Mouse (Mus musculus): ENCODE results near the gene Ccdc162. TPM values are rescaled to one million over a fixed set of nuclear protein-coding genes. Genes with fewer than 3 reads are reported as not detected.

Gene Ccdc162
- total RNA-seq, 1 experiment, result 0.40 TPM

- no peak overlapping the region for H3K9ac ChIP-seq (ENCODE audit: insufficient read depth, low read depth, low read length, poor library complexity, severe bottlenecking)
- H3K4me1 ChIP-seq (ENCODE audit: control insufficient read depth in 2 of 2, insufficient read depth in 2 of 2, low read length in 2 of 2, poor library complexity in 1 of 2), result peaks cover 3 to 10% of the 10 kb centered on the region in 2 experiments; a peak in 2 of 4 replicates
- DNase-seq (ENCODE audit: low read depth, low spot score), result no peak
- 0 out of 2 replicates have a peak, but pooled peaks cover 2% of the 10 kb centered on the region for H3K36me3 ChIP-seq (ENCODE audit: control insufficient read depth, insufficient read depth, low read length, poor library complexity, severe bottlenecking)
- no peak overlapping the region for H3K4me3 ChIP-seq (ENCODE audit: insufficient read depth in 1 of 2, low read depth in 1 of 2, low read length in 2 of 2, poor library complexity in 1 of 2, severe bottlenecking in 1 of 2)
- H3K9me3 ChIP-seq (ENCODE audit: control insufficient read depth, insufficient read depth, low read depth, low read length), result no peaks in the 10 kb centered on the region
- no peak overlapping the region for H3K27ac ChIP-seq (ENCODE audit: insufficient read depth, low read depth, low read length, poor library complexity, severe bottlenecking)
- TF ChIP-seq CHD2 (IDR thresholded peaks at IDR 0.05; ENCODE audit: low read depth, low read length) (no peak), ZNF384 (IDR thresholded peaks at IDR 0.05; ENCODE audit: low read depth, low read length) (no peak), ZC3H11A (IDR thresholded peaks at IDR 0.05; ENCODE audit: borderline replicate concordance, low read depth, low read length) (no peak), HCFC1 (IDR thresholded peaks at IDR 0.05; ENCODE audit: borderline replicate concordance, insufficient read depth, low read length) (no peak), MAFK (IDR thresholded peaks at IDR 0.05; ENCODE audit: insufficient read depth, low read depth, low read length) (no peak)
- in situ Hi-C loops (cut with MboI; ENCODE audit: low sequenced_read_pairs in 2 of 2, unreplicated experiment in 2 of 2), result no loop called here
Observed at GRCm38 (mm10) chr10:41561701-41562395, 154.6 kb downstream of the Ccdc162 start.

GRCm38 (mm10) chr10:41558401-41558800 is 158.0 kb downstream of the Ccdc162 start:
- in situ Hi-C loops (cut with MboI; ENCODE audit: low sequenced_read_pairs in 2 of 2, unreplicated experiment in 2 of 2), result no loop called here
- Histone ChIP-seq H3K4me3 (ENCODE audit: insufficient read depth in 1 of 2, low read depth in 1 of 2, low read length in 2 of 2, poor library complexity in 1 of 2, severe bottlenecking in 1 of 2) (no peak overlapping the region), H3K9ac (ENCODE audit: insufficient read depth, low read depth, low read length, poor library complexity, severe bottlenecking) (no peak overlapping the region), H3K36me3 (ENCODE audit: control insufficient read depth, insufficient read depth, low read length, poor library complexity, severe bottlenecking) (0 out of 2 replicates have a peak, but pooled peaks cover 2% of the 10 kb centered on the region), H3K9me3 (ENCODE audit: control insufficient read depth, insufficient read depth, low read depth, low read length) (no peaks in the 10 kb centered on the region), H3K27ac (ENCODE audit: insufficient read depth, low read depth, low read length, poor library complexity, severe bottlenecking) (no peak overlapping the region), H3K4me1 (ENCODE audit: control insufficient read depth in 2 of 2, insufficient read depth in 2 of 2, low read length in 2 of 2, poor library complexity in 1 of 2) (no peaks in the 10 kb centered on the region; a peak in 1 of 4 replicates)
- no peak for DNase-seq (ENCODE audit: low read depth, low spot score)
- no peak for TF ChIP-seq ZNF384 (IDR thresholded peaks at IDR 0.05; ENCODE audit: low read depth, low read length)
- no peak for TF ChIP-seq MAFK (IDR thresholded peaks at IDR 0.05; ENCODE audit: insufficient read depth, low read depth, low read length)
- no peak for TF ChIP-seq ZC3H11A (IDR thresholded peaks at IDR 0.05; ENCODE audit: borderline replicate concordance, low read depth, low read length)
- TF ChIP-seq CHD2 (IDR thresholded peaks at IDR 0.05; ENCODE audit: low read depth, low read length), result no peak
- TF ChIP-seq HCFC1 (IDR thresholded peaks at IDR 0.05; ENCODE audit: borderline replicate concordance, insufficient read depth, low read length), result no peak

- no peaks in the 10 kb centered on the region for H3K9me3 ChIP-seq (ENCODE audit: control insufficient read depth, insufficient read depth, low read depth, low read length)
- 0 out of 2 replicates have a peak, but pooled peaks cover 2% of the 10 kb centered on the region for H3K36me3 ChIP-seq (ENCODE audit: control insufficient read depth, insufficient read depth, low read length, poor library complexity, severe bottlenecking)
- in situ Hi-C loops (cut with MboI; ENCODE audit: low sequenced_read_pairs in 2 of 2, unreplicated experiment in 2 of 2), result no loop called here
- TF ChIP-seq MAFK (IDR thresholded peaks at IDR 0.05; ENCODE audit: insufficient read depth, low read depth, low read length), result no peak
- TF ChIP-seq ZNF384 (IDR thresholded peaks at IDR 0.05; ENCODE audit: low read depth, low read length), result no peak
- no peak for TF ChIP-seq ZC3H11A (IDR thresholded peaks at IDR 0.05; ENCODE audit: borderline replicate concordance, low read depth, low read length)
- TF ChIP-seq HCFC1 (IDR thresholded peaks at IDR 0.05; ENCODE audit: borderline replicate concordance, insufficient read depth, low read length), result no peak
- no peak for TF ChIP-seq CHD2 (IDR thresholded peaks at IDR 0.05; ENCODE audit: low read depth, low read length)
- H3K4me3 ChIP-seq (ENCODE audit: insufficient read depth in 1 of 2, low read depth in 1 of 2, low read length in 2 of 2, poor library complexity in 1 of 2, severe bottlenecking in 1 of 2), result no peak overlapping the region
- no peak overlapping the region for H3K27ac ChIP-seq (ENCODE audit: insufficient read depth, low read depth, low read length, poor library complexity, severe bottlenecking)
- no peak overlapping the region for H3K9ac ChIP-seq (ENCODE audit: insufficient read depth, low read depth, low read length, poor library complexity, severe bottlenecking)
- no peak for DNase-seq (ENCODE audit: low read depth, low spot score)
- H3K4me1 ChIP-seq (ENCODE audit: control insufficient read depth in 2 of 2, insufficient read depth in 2 of 2, low read length in 2 of 2, poor library complexity in 1 of 2), result peaks cover 0 to 10% of the 10 kb centered on the region in 2 experiments
Observed at GRCm38 (mm10) chr10:41555081-41555480, 161.4 kb downstream of the Ccdc162 start.

GRCm38 (mm10) chr10:41553711-41554110 is 162.7 kb downstream of the Ccdc162 start:
- H3K9me3 ChIP-seq (ENCODE audit: control insufficient read depth, insufficient read depth, low read depth, low read length), result no peaks in the 10 kb centered on the region
- H3K27ac ChIP-seq (ENCODE audit: insufficient read depth, low read depth, low read length, poor library complexity, severe bottlenecking), result no peak overlapping the region
- TF ChIP-seq HCFC1 (IDR thresholded peaks at IDR 0.05; ENCODE audit: borderline replicate concordance, insufficient read depth, low read length) (no peak), ZC3H11A (IDR thresholded peaks at IDR 0.05; ENCODE audit: borderline replicate concordance, low read depth, low read length) (no peak), ZNF384 (IDR thresholded peaks at IDR 0.05; ENCODE audit: low read depth, low read length) (no peak), CHD2 (IDR thresholded peaks at IDR 0.05; ENCODE audit: low read depth, low read length) (no peak), MAFK (IDR thresholded peaks at IDR 0.05; ENCODE audit: insufficient read depth, low read depth, low read length) (no peak)
- no peak overlapping the region for H3K9ac ChIP-seq (ENCODE audit: insufficient read depth, low read depth, low read length, poor library complexity, severe bottlenecking)
- no peak for DNase-seq (ENCODE audit: low read depth, low spot score)
- H3K4me1 ChIP-seq (ENCODE audit: control insufficient read depth in 2 of 2, insufficient read depth in 2 of 2, low read length in 2 of 2, poor library complexity in 1 of 2), result peaks cover 0 to 10% of the 10 kb centered on the region in 2 experiments
- no peak overlapping the region for H3K4me3 ChIP-seq (ENCODE audit: insufficient read depth in 1 of 2, low read depth in 1 of 2, low read length in 2 of 2, poor library complexity in 1 of 2, severe bottlenecking in 1 of 2)
- no peaks in the 10 kb centered on the region for H3K36me3 ChIP-seq (ENCODE audit: control insufficient read depth, insufficient read depth, low read length, poor library complexity, severe bottlenecking)
- in situ Hi-C loops (cut with MboI; ENCODE audit: low sequenced_read_pairs in 2 of 2, unreplicated experiment in 2 of 2), result no loop called here

Data from ES-E14 (cell line).